Mouse (Mus musculus) G1E (cell line): Measurements from ENCODE around the gene Il17rd.

Experiments
- CTCF ChIP-seq: IDR thresholded peaks from 2 replicates; pipeline ENCODE4 v1.5.1; 2012; ENCODE audit warnings: low read depth, low read length, inconsistent platforms, mixed read lengths
- GATA1 ChIP-seq: IDR thresholded peaks from 2 replicates; pipeline ENCODE4 v1.6.1; 2012; ENCODE audit warnings: borderline replicate concordance, low read length, inconsistent platforms, mixed read lengths
- TAL1 ChIP-seq: conservative IDR thresholded peaks from 2 replicates; pipeline ENCODE4 v1.6.1; 2012; ENCODE audit warnings: low read depth, low read length, inconsistent platforms, mixed read lengths

DNA sequence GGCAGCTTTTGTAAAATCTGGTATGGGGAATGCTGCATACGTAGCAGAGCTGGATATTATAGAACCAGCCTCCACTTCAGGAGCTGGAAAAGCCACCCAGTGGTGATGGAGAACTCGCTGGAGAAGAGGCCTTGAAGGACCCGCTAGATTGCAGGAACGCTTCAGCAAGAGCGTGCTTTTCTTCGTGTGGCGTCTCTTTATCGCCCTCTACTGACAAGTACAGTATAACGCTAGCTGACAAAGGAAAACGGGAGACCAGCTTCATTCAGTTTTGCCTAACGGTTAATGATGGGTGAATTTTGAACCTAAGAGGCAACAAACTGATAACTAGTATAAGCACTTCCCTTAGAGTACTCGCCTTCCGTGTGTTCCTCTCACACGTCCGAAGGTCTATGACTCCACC is 9.0 kb upstream of the Il17rd start:
- peak; percentile 51 for TF ChIP-seq CTCF
- no peak for TF ChIP-seq TAL1
- TF ChIP-seq GATA1 = no peak
